Mouse (Mus musculus): ENCODE data around the gene Ckap2.

The Ckap2 gene

DNA sequence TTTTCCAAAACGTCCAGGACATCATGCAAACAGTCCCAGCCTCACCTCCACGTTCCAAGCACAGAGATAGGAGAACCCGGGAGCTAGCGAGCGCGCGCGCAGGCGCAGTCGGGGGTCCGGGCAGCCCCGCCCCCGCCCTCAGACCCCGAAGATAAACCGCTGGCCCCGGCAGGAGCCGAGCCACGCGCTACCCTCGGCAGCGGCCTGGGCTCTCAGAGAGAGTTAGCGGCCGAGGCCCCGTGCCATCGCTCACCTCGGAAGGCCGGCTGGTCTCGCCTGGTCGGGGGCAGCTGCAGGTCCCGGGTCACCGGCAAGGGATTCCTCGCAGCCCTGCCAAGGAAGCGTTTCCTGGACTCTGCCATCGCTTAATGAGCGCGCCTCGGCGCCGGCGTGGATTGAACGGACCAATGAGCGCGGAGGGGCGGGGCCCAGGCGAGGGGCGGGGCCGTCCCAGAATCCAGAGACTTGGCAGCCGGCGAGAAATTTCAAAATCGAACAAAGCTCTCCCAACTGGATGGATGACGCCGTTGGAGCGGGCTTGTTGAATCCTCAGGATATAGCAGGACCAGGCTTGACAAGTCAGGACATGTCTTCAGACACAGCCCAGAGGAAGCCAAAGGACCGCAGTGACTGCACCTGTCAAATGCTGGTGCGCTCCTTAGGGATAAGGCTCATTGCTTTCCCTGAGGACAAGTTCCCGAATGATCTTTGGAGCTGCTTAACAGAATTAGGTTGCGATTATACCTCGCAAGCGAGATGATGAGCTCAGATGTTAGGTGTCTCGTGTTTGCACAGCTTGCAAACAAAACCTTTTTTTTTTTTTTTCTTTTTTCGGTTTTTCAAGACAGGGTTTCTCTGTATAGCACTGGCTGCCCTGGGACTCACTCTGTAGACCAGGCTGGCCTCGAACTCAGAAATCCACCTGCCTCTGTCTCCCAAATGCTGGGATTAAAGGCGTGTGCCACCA is at the start of gene Ckap2:
Gene Ckap2, minus strand, starts transcription at position 389 of the 967 bp plus-strand sequence.
- DNase-seq (ENCODE audit: low spot score): peak; percentile 92

DNA sequence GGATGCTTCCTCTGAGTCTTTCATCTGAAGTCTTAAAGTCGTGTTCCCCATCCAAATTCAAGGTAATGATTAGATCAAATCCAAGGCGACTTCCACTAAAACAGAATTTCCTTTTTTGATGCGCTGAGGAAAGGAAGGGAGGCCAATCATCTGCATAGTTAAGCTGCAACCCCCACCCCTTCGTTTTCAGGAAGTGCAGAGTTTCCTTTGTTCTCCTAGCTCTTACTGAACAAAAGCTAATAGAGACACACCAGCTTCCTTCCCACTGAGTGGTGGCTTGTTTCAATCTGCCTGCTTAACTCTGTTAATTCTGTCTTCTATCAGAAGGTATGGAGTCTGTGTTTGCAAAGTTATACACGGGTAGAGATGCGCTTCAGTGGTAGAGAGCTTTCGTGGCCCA is 43.0 kb upstream of the Ckap2 start:
- no peak for DNase-seq (ENCODE audit: low spot score)

DNA sequence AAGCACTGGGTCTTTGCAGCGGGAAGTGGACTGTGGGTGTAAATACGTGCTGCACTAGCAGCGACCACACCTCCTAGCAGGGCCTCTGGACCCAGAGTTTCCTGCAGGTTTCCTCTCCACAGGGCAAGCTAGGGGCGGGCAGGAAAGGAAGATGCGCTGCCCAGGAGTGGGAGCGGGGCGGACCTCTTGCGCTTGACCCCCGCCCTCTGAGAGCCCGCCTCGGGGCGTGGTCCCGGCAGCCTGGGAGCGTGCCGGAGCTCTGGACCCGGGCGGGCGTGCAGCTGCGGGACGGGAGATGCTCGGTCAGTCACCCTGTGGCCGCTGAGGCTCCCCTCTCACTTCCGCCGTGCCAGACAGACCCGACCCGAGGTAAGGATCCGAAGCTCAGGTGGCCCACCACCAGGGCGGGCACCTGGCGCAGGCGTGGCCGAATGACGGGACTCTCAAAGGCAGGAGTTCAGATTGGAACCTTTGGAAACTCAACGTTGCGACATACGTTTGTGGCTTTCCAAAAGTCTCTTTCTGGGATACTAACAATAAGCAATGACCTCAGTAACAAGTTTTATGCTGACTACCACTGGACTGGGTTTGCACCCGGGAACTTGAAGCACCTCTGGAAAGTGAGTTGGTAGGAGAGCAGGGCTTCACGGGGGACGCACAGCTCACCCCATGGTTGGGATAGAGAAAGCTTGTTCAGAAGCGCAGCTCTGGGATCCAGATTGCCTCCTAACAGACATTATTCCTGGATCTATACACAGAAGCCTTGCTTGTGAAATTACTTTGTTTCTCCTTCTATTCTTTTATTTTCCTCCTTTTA is 41.6 kb upstream of the Ckap2 start, which contains the start of gene Thsd1:
Gene Thsd1, plus strand, starts transcription at position 253 of the 817 bp plus-strand sequence.
- DNase-seq (ENCODE audit: low spot score): peak; percentile 60

DNA sequence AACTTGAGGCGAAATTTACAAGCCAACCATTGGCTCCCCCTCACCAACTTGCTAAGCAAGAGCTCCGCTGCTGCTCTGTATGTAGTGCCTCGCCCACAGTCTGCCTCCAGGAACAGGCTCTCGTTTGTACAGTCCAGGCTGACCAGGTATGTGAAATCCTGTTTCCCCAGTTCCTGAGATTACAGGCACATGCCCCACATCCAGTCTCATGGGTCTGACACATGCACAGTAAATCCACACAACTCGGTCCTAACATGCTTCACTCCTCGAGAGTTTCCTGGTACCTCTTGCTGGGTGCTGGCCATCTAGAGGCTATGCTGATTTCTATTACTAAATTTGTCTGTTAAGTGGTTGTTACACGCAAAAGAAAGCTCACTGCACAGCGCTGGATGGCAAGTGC is 40.7 kb upstream of the Ckap2 start:
- DNase-seq (ENCODE audit: low spot score): peak; percentile 25

DNA sequence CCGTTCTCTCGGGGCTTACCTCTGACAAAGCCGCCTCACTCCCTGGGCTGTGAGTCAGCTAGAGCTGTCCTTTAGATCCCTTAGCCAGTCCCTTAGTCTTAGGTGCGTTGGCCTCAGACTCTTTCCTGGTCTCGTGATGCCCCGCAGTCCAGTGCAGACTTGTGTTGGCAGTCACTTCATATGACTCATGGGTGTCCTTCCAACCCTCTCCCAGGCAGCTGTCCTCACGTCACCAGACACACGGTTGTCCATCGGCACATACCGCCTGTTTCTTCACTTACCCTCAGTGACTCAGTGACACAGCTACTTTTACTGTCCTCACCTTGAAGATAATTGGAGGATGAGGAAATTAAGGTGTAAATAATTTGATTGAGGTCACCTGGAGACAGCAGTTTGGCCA is 29.2 kb upstream of the Ckap2 start:
- DNase-seq (ENCODE audit: low spot score): peak; percentile 52

DNA sequence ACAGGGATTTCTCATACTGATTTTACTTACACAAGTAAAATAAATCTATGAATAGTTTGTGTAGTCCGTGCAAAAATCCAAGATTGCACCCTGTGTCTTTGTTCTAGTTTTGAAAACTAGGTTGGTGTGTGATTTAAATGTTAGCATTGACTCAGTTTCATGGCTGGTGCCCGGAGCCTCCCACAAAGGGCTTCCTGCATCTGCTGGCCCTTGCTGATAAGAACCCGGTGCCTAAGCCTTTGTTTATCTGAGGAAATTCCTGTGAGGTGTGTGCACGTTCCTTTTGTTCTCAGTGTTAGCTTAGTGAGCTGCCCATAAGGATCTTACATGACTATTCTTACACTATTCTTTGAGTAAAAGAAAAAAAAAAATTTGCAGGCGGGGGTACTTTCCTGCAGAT is 23.4 kb upstream of the Ckap2 start:
- no peak for DNase-seq (ENCODE audit: low spot score)

DNA sequence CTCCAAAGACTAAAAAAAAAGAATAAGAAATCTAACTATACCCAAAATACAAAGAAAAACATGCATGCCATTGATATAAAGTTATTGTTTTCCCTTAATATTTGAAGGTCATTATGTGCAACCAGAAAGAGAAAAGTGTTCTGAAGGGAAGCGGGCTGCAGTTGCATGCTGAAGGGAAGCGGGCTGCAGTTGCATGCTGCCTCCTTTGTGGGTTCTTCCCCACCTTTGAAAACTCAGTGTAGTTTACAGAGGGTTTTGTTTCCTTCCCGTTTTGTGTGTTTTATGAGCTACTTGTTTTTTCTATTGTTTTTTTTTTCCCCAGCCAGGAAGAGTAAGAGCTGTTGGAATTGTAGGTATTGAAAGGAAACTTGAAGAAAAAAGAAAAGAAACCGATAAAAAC is 21.9 kb upstream of the Ckap2 start:
- DNase-seq (ENCODE audit: low spot score): no peak

DNA sequence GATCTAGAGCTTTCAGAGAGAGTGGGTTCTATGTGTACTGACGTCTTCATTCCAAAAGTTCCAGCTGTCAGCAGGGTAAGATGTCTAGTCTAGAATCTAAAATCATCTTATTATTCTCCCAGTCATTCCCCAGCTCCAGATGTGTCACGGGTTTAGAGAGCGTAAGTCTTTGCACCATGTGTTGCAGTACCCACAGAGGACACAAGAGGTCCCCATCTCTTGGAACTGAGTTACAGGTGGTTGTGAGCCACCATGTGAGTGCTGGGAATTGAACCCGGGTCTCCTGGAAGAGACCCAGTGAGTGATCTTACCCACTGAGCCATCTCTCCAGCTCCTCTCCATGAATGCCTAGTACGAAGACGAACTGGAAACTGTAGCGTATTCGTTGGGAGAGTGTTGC is 13.9 kb upstream of the Ckap2 start:
- no peak for DNase-seq (ENCODE audit: low spot score)

DNA sequence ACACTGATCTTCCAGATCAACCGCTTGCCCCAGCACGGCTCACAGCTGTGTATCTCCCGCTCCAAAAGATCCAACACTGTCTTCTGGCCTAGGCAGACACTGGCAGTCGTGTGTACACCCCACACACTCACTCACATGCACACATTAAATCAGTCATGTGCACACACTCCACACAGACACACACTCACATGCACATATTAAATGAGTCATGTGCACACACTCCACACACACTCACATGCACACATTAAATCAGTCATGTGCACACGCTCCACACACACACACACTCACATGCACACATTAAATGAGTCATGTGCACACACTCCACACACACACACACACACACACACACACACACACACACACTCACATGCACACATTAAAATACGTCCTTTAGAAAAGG is 12.3 kb upstream of the Ckap2 start:
- DNase-seq (ENCODE audit: low spot score): no peak

DNA sequence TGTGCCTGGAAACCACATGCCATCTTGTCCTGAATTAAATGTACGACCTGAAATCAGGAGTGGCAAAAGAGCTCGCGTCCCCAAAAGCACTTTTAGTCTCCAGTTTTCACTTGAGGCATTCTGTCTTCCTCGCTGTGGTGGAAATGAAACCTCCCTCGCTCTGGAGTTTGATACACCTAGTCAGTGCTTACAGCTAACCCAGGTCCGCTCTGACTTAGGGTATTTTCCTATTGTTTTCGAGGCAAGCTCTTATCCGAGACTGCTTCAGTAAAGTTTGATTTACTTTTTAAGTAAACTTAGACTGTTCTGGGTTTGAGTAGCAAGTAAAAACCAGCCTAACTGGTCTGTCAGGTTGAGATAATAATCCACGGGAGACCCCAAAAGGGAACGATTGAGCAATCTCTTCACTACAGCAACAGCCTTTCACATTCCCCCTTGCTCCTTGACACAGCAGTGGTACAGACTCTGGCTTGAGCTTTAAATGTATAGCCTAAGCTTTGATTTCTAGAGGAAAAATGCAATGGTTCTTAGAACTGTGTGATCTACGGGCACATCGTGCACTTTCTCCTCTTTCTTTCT is 7.9 kb upstream of the Ckap2 start:
- DNase-seq (ENCODE audit: low spot score): peak; percentile 40

DNA sequence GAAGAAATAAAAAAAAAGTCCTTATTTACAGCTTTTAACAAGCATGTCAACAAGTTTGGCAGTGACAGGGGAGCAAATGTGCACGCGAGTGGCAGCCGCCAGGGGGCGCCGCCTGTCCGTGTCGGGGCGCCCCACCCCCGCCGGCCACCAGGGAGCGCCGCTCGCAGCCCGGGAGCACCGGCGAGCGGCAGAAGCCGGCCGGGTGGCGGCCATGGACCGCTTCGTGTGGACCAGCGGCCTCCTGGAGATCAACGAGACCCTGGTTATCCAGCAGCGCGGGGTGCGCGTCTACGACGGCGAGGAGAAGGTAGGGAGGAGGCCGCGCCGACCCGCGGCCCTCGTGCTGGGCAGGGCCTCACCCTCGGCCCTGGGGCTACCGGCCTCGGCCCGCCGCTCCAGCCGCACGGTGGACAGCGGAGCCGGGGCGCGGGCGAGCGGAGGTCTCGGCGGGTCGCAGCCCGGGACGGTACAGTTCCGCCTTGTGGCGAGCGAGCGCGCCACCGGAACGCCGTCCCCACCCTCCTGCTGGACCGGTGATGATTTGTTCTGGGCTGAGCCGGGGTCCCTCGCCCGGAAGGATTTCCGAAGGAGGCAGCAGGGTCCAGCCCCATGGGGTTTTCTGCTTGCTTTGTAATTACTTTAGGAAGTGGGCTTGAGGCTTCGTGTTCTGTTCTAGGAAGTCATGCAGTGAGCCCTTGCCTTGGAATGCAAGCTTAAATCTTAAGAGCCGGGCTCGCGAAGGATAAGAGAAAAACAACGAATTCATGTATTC is 7.2 kb upstream of the Ckap2 start, which contains the start of gene Vps36:
Gene Vps36, plus strand, starts transcription at position 150 of the 772 bp plus-strand sequence.
- peak; percentile 88 for DNase-seq (ENCODE audit: low spot score)

DNA sequence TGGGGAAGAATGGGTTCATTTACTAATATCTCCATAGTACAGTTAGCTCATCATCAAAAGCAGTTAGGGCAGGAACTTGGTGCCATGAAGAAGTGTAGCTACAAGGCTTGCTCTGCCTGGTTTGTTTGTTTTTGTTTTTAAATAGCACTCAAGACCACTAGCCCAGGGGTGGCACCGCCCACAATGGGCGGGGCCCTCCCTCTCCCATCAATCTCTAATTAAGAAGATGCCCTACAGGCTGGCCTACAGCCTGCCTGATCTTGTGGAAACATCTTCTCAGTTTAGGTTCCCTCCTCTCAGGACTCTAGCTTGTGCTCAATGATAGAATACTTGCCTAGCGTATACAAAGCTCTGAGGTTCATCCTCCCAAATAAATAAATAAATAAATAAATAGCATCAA is 735 bp downstream of the Ckap2 start:
- DNase-seq (ENCODE audit: low spot score): no peak

DNA sequence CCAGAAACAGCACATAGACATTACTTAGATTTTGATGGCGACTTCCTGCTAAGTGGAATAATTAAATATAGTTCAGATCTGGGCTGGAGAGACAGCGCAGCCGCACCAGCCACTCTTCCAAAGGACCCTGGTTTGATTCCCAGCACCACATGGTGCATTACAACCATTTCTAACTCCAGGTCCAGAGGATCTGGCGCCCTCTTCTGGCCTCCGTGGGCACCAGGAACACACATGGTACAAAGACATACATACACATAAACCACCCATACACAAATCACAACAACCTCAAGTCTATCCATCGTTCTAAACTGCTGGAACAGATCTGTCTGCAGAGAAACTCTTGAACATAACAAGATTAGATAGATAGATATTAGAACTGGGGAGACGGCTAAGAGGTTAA is 9.7 kb downstream of the Ckap2 start:
- no peak for DNase-seq (ENCODE audit: low spot score)

DNA sequence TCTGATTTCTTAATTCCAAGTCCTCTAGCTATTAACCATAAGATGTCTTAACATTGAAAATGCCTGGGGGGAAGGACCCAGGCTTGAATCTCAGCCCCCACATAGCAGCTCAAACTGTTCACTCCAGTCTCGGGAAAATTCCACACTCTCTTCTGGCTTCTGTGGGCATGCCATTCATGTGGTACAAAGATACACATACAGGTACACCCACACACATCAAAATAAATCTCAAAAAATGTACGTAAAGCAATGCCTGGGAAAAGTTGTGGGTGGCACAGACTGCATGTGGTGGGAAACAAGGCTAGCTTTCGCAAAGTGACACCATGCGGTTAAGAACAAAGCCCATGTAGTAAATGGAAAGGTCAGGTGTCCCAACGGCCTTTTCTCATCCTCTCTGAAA is 16.5 kb downstream of the Ckap2 start:
- DNase-seq (ENCODE audit: low spot score): no peak

DNA sequence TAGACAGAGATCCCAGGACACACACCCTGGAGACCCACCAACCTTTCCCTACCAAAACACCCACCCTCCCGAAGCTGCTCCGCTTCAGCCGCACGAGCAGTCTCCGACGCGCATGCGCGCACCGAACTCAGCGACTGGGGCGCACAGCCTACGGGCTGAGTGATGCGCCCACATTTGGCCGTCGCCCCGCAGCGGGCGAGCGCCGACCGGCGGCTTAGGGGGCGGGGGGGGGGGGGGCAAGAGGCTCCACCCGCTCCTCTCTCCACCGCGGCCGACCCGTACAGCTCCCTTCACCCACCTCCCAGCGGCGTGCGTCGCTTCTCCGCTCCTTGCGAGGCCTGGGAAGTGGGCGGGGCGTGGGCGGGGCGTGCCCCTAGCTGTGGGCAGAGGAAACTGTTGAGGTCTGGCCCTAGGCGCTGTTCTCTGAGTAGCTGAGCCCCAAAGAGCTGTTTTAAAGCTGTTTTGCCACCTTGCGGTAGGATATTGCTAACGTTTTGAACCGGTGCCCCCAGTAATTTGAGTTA is 19.5 kb downstream of the Ckap2 start, which contains the start of gene Nek3:
Gene Nek3, minus strand, starts transcription at position 356 of the 524 bp plus-strand sequence.
- peak; percentile 84 for DNase-seq (ENCODE audit: low spot score)

DNA sequence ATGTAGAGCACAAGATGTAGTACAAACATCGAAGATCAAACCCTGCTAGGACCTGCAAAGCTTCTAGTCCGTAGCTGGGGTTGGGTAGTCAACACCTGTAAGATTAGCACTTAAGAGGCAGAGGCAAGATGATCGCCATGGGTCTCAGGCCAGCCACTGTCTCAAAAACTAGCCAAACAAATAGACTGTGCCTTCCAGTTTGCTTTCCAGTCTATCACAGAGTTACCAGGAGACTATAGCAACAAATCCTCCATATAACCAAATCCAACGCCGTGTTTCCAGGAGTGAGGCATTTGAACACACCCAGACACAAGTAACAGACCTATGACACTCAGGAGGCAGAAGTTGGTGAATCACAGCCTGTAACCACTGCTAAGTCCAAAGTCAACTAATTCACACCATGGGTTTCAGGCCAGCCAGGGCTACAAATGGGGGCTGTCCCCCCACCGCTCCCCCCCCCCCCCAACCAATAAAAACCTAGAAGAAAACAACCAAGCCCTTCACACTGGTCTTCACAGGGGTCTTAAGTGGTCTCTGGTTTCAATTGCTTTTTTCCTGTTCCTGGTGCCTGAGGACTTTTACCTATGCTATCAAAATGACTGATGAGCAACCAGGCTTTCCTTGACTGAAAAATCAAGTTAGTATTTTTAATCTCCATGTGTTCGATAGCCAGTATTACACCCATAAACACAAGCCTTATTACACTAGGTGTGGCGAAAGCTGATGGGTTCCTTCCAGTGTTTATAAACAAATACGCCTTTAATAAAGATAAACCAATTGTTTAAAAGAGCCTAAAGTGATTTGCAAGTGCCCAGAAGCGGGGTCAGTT is 20.2 kb downstream of the Ckap2 start:
- DNase-seq (ENCODE audit: low spot score): no peak

DNA sequence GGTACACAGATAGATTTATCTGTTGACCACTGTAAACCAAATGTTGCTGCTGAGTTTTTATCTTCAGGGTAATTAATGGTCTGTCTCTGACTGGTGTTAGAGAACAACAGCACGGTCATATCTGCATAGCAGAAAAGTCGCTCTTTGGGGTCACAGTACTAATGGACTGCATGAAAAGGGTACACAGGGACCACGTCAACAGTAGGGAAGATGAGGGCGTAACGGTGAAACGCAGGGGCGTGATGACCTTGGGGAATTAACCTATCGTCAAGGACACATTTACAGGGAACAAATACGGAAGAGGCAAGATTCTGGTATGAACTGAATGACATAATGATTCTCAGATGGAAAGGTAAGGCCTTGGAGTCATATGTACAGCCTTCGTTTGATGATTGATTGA is 21.2 kb downstream of the Ckap2 start:
- DNase-seq (ENCODE audit: low spot score): no peak

DNA sequence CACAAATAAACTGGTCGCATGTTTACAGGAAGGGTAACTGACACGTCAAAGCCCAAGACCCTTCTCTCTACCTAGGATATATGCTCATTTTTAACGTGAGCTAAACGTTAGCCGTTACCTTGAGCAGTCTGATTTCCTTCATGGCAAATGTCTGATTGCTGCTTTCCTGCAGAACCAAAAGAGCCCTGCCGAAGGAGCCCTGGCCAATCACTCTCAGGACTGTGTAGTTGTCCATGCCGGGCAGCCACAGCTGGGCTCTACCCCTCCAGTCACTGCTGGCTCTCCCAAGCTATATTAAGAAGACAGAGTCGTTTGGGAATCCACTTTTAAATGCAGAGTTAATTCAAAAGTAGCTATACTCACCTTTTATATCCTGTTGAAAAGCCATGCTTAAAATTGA is 23.4 kb downstream of the Ckap2 start:
- DNase-seq (ENCODE audit: low spot score): no peak

DNA sequence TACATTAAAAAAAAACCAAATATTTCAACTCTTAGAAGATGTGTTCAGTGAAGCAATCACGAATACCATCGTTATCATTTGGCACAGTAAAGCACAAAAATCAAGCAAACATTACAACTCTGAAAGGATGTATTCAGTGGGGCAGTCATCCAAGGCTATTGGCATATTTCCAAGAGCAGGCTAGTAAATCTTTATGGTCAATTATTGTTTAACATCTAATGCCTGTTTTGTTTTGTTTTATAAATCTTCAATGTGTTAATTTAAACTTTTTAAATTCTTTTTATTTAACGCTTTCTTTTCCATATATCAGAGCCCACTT is 35.3 kb downstream of the Ckap2 start:
- peak; percentile 16 for DNase-seq (ENCODE audit: low spot score)

DNA sequence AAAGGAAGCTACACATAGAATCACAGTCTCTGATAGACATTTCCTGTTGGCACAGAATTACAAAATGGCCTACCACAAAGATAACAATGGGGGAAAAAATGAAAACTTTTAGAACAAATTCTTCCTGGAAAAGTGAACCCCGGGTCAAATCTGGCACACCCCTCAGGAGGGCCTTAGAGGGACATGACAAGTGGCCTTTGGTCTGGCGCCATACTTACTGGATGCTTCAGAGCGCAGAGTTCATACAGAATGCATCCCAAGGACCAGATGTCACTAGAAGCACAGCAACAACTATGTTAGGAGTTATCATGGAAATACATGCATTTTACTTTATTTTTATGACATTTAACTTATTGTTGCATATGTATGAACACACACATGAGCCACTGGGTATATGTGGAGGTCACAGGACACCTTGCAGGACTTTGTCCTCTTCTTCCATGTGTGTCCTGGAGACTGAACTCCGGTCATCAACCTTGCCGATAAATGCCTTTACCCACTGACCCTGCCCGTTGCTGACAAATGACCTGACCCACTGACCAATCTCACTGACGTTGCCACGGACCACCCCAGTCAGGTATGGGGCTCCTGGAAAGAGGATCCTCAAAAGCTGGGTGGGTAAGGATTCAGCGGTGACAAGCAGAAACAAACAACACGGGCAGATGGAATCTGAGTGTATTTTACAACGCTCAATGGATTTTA is 35.8 kb downstream of the Ckap2 start:
- DNase-seq (ENCODE audit: low spot score): no peak
